Mouse (Mus musculus): ENCODE data around the gene Btf3l4.

- no peak for TF ChIP-seq POLR2A (IDR thresholded peaks at IDR 0.05; ENCODE audit: extremely low read depth, insufficient read depth, low read length)
- TF ChIP-seq CTCF (IDR thresholded peaks at IDR 0.05; ENCODE audit: extremely low read depth, insufficient read depth, low read length): no peak
Observed at GRCm38 (mm10) chr4:108877901-108878300, 44.5 kb upstream of the Btf3l4 start.
